Mouse (Mus musculus): ENCODE measurements at regions not wholly inside any gene's neighbourhood (a gene's known extent, or its start where the extent isn't known, plus 50 kb on each side); places are given as distances from the start of the nearest gene placed in this dataset.
A peak's percentile ranks its signal among the peaks of the same experiment; 100 is the strongest.

- H3K4me2 ChIP-seq = no peak overlapping the region
- 0% methylated on average over 1 of the region's 1 CpGs for WGBS
- H3K4me3 ChIP-seq = no peak overlapping the region
- H3K9ac ChIP-seq = no peak overlapping the region
- 0 out of 2 replicates have a peak, but pooled peaks cover 2% of the 10 kb centered on the region for H3K4me1 ChIP-seq (replicated peaks)
- ATAC-seq (ENCODE audit: low FRiP score, low read depth) = no peak
- no peaks in the 10 kb centered on the region for H3K27me3 ChIP-seq
- H3K36me3 ChIP-seq = no peaks in the 10 kb centered on the region
- no peaks in the 10 kb centered on the region for H3K9me3 ChIP-seq
- H3K27ac ChIP-seq (replicated peaks) = no peak overlapping the region
Observed at GRCm38 (mm10) chr17:45227190-45227589, 206.3 kb downstream of the Cdc5l start.

DNA sequence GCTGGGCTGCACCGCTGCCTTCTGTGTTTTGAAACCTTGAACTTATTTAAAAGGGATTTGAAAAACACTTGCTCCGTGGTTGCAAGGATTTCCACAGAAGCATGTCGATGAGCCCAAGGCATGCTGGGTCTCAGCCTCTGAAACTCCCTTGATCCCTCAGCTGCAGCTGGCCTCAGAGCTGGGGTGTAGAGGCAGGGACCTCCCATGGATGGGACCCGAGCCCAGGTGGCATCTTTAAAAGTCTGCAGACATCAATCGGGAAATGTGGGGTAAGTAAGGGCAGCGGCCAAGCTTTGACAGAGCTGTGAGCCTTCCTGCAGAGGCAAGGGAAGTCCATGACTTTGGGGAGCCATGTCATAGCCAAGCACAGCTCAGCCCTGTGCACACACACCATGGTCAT is 207.1 kb downstream of the Cdc5l start:
- H3K9me3 ChIP-seq = no peaks in the 10 kb centered on the region
- no peak for ATAC-seq (ENCODE audit: low FRiP score, low read depth)
- H3K36me3 ChIP-seq = no peaks in the 10 kb centered on the region
- H3K4me1 ChIP-seq (replicated peaks) = 0 out of 2 replicates have a peak, but pooled peaks cover 2% of the 10 kb centered on the region
- no peak overlapping the region for H3K27ac ChIP-seq (replicated peaks)
- no peak overlapping the region for H3K4me2 ChIP-seq
- H3K4me3 ChIP-seq = no peak overlapping the region
- H3K9ac ChIP-seq = no peak overlapping the region
- WGBS = 47% methylated on average over 6 of the region's 6 CpGs
- no peaks in the 10 kb centered on the region for H3K27me3 ChIP-seq

GRCm38 (mm10) chr17:45221625-45222024 is 211.9 kb downstream of the Cdc5l start:
- no peak for ATAC-seq (ENCODE audit: low FRiP score, low read depth)
- Histone ChIP-seq H3K27me3 (no peaks in the 10 kb centered on the region), H3K36me3 (no peaks in the 10 kb centered on the region)

DNA sequence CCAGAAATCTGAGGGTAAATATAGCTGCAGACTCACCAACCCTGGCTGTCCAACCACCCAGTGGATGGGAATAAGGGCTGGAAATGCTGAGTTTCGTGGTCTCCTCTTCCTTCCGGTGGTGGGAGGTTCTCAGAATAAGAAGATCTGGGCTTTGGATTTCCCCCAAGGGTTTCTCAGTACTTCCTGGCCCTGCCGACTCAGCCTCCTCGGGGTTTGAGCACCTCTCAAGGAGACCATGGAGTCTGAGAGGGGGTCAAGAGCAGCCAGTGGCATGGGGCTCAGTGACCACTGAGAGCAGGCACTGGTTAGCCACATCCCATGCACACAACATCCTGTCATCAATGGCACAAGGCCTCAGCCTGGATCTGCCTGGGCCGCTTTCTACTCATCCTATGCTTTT is 216.4 kb downstream of the Cdc5l start:
- 90% methylated on average over 5 of the region's 5 CpGs for WGBS
- Histone ChIP-seq H3K9me3 (no peaks in the 10 kb centered on the region), H3K4me1 (replicated peaks) (0 out of 2 replicates have a peak, but pooled peaks cover 7% of the 10 kb centered on the region), H3K4me3 (no peak overlapping the region), H3K9ac (no peak overlapping the region), H3K27me3 (no peaks in the 10 kb centered on the region), H3K36me3 (no peaks in the 10 kb centered on the region), H3K4me2 (no peak overlapping the region), H3K27ac (replicated peaks) (no peak overlapping the region)
- no peak for ATAC-seq (ENCODE audit: low FRiP score, low read depth)

More at GRCm38 (mm10) chr17:45221625-45222024, 211.9 kb downstream of the Cdc5l start:
- no peak overlapping the region for H3K4me3 ChIP-seq
- H3K9ac ChIP-seq = no peak overlapping the region
- no peaks in the 10 kb centered on the region for H3K9me3 ChIP-seq
- H3K27ac ChIP-seq (replicated peaks) = no peak overlapping the region
- 0 out of 2 replicates have a peak, but pooled peaks cover 2% of the 10 kb centered on the region for H3K4me1 ChIP-seq (replicated peaks)
- no peak overlapping the region for H3K4me2 ChIP-seq
- WGBS = 68% methylated on average over 10 of the region's 10 CpGs

GRCm38 (mm10) chr17:45215067-45216049 is 218.2 kb downstream of the Cdc5l start:
- Histone ChIP-seq H3K4me2 (no peak overlapping the region), H3K9ac (no peak overlapping the region), H3K4me3 (no peak overlapping the region), H3K36me3 (no peaks in the 10 kb centered on the region), H3K27ac (replicated peaks) (no peak overlapping the region), H3K4me1 (replicated peaks) (0 out of 2 replicates have a peak, but pooled peaks cover 7% of the 10 kb centered on the region), H3K27me3 (no peaks in the 10 kb centered on the region), H3K9me3 (no peaks in the 10 kb centered on the region)
- 57% methylated on average over 15 of the region's 15 CpGs for WGBS
- ATAC-seq (ENCODE audit: low FRiP score, low read depth) = peak; percentile 71; the same call in 1 of the 2 replicates

- no peak for ATAC-seq (ENCODE audit: low FRiP score, low read depth)
- Histone ChIP-seq H3K4me3 (no peak overlapping the region), H3K9ac (no peak overlapping the region), H3K4me1 (replicated peaks) (peaks cover 12% of the 10 kb centered on the region; the same call in 1 of the 2 replicates), H3K27ac (replicated peaks) (no peak overlapping the region), H3K4me2 (no peak overlapping the region), H3K27me3 (no peaks in the 10 kb centered on the region), H3K9me3 (no peaks in the 10 kb centered on the region), H3K36me3 (no peaks in the 10 kb centered on the region)
- 94% methylated on average over 2 of the region's 2 CpGs for WGBS
Observed at GRCm38 (mm10) chr17:45210984-45211383, 222.6 kb downstream of the Cdc5l start.

GRCm38 (mm10) chr17:45209387-45209663 is 224.2 kb downstream of the Cdc5l start:
- Histone ChIP-seq H3K27me3 (no peaks in the 10 kb centered on the region), H3K9ac (no peak overlapping the region), H3K9me3 (no peaks in the 10 kb centered on the region), H3K4me3 (no peak overlapping the region), H3K4me1 (replicated peaks) (peaks cover 5% of the 10 kb centered on the region; the same call in 1 of the 2 replicates), H3K36me3 (no peaks in the 10 kb centered on the region), H3K4me2 (no peak overlapping the region), H3K27ac (replicated peaks) (no peak overlapping the region)
- WGBS = 48% methylated on average over 3 of the region's 3 CpGs
- no peak for ATAC-seq (ENCODE audit: low FRiP score, low read depth)

- Histone ChIP-seq H3K9ac (no peak overlapping the region), H3K4me2 (no peak overlapping the region), H3K27ac (replicated peaks) (no peak overlapping the region), H3K9me3 (no peaks in the 10 kb centered on the region), H3K4me3 (no peak overlapping the region), H3K4me1 (replicated peaks) (peaks cover 5% of the 10 kb centered on the region; the same call in 1 of the 2 replicates), H3K27me3 (no peaks in the 10 kb centered on the region), H3K36me3 (no peaks in the 10 kb centered on the region)
- 42% methylated on average over 14 of the region's 14 CpGs for WGBS
- ATAC-seq (ENCODE audit: low FRiP score, low read depth) = peak; percentile 69; the same call in 1 of the 2 replicates
Observed at GRCm38 (mm10) chr17:45208596-45209386, 224.7 kb downstream of the Cdc5l start.

GRCm38 (mm10) chr17:45195779-45196178 is 237.8 kb downstream of the Cdc5l start:
- Histone ChIP-seq H3K9me3 (no peaks in the 10 kb centered on the region), H3K9ac (no peak overlapping the region), H3K4me3 (no peak overlapping the region), H3K4me2 (no peak overlapping the region), H3K4me1 (replicated peaks) (no peaks in the 10 kb centered on the region), H3K27me3 (no peaks in the 10 kb centered on the region), H3K27ac (replicated peaks) (no peak overlapping the region), H3K36me3 (no peaks in the 10 kb centered on the region)
- ATAC-seq (ENCODE audit: low FRiP score, low read depth) = no peak
- WGBS = 98% methylated on average over 6 of the region's 6 CpGs

DNA sequence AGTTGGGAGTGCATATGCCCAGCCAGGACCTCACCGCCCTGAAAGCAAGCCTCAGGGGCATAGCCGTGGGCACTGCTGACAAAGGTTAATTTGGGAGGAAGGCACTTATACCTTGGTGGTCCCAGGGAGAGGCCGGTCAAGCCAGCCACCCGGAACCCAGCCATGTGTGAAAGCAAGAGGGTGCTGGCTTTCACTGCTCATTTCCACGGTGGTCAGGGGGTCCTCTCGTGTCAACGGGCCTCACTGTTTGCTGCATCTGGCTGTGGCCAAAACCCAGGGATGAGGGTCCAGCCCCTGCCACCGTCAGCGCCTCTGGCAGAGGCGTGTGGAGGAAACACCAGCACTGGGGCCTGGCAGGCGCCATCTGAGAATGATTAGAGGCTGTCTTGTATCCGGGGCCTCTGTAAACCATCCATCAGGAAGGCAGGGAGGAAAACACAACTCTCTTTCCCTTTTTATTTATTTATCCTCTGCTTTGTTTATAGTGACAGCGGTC is 238.7 kb downstream of the Cdc5l start:
- H3K9me3 ChIP-seq = no peaks in the 10 kb centered on the region
- WGBS = 64% methylated on average over 13 of the region's 13 CpGs

DNA sequence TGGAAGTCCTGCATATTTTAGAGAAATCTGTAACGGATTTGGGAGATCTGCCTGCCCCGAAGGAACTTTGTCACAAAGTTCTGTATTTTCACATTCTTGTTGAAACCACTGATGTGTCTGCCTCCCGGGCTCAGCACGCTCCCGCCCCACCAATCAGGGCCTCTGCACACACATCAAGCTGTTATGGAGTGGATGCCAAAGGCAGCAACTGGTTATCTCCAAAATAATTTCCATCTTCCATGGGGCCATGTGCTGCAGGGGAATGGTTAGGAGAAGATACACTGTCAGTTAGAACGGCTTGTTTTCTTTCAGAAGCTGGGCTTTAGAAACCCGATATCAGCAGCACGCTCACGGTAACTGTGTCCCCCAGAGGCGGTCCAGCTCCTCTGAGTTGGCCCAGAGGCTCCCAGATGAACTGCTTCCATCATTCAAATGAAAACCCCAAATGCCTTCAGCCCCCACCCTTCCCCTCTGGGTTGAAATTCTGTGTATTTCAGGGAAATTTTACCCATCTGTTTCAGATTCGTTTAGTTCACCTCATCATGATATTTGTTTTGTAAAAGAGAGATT is 240.0 kb downstream of the Cdc5l start:
- H3K4me2 ChIP-seq = no peak overlapping the region
- no peak overlapping the region for H3K4me3 ChIP-seq
- H3K9ac ChIP-seq = no peak overlapping the region
- no peaks in the 10 kb centered on the region for H3K27me3 ChIP-seq
- no peak overlapping the region for H3K27ac ChIP-seq (replicated peaks)
- ATAC-seq (ENCODE audit: low FRiP score, low read depth) = no peak
- no peaks in the 10 kb centered on the region for H3K9me3 ChIP-seq
- WGBS = 68% methylated on average over 11 of the region's 11 CpGs
- no peaks in the 10 kb centered on the region for H3K36me3 ChIP-seq
- no peaks in the 10 kb centered on the region for H3K4me1 ChIP-seq (replicated peaks)

More for the DNA sequence above, 238.7 kb downstream of the Cdc5l start:
- H3K36me3 ChIP-seq = no peaks in the 10 kb centered on the region
- H3K27ac ChIP-seq (replicated peaks) = no peak overlapping the region
- H3K4me1 ChIP-seq (replicated peaks) = no peaks in the 10 kb centered on the region
- ATAC-seq (ENCODE audit: low FRiP score, low read depth) = no peak
- no peak overlapping the region for H3K4me2 ChIP-seq
- no peak overlapping the region for H3K9ac ChIP-seq
- H3K27me3 ChIP-seq = no peaks in the 10 kb centered on the region
- H3K4me3 ChIP-seq = no peak overlapping the region
